Mouse (Mus musculus): Measurements from ENCODE around the gene Dsel. TPM values are rescaled to one million over a fixed set of nuclear protein-coding genes. Genes with fewer than 3 reads are reported as not detected.

Dsel gene
- polyA plus RNA-seq (2015; fragmentation: Nextera tagmentation; extraction: Ambion mirVana), result 11.2 and 14.6 TPM in 2 replicates

- WGBS, result 0% methylated on average over 33 of the region's 33 CpGs
- Histone ChIP-seq H3K4me2 (ENCODE audit: low read length) (peak within 1 kb of the TSS; percentile 79), H3K9ac (replicated peaks; ENCODE audit: low read depth, low read length) (peak within 1 kb of the TSS; percentile 79), H3K4me3 (replicated peaks; ENCODE audit: low read length) (peak within 1 kb of the TSS; percentile 58), H3K9me3 (ENCODE audit: control insufficient read depth, low read length) (no peaks in the 10 kb centered on the region), H3K36me3 (ENCODE audit: control insufficient read depth, insufficient read depth) (0 out of 2 replicates have a peak, but pooled peaks cover 3% of the 10 kb centered on the region), H3K27ac (ENCODE audit: low read length) (peak within 1 kb of the TSS; percentile 90), H3K4me1 (replicated peaks; ENCODE audit: control insufficient read depth, insufficient read depth, low read length) (peaks cover 10% of the 10 kb centered on the region), H3K27me3 (replicated peaks; ENCODE audit: control insufficient read depth, insufficient read depth, low read length) (no peaks in the 10 kb centered on the region)
- peak; percentile 98 for ATAC-seq
Observed at GRCm38 (mm10) chr1:111864779-111865165, at the start of gene Dsel. Gene Dsel, minus strand, starts transcription at chr1:111864918.

GRCm38 (mm10) chr1:111911424-111911823 is 46.7 kb upstream of the Dsel start:
- Histone ChIP-seq H3K9me3 (ENCODE audit: control insufficient read depth, low read length) (no peaks in the 10 kb centered on the region), H3K27me3 (replicated peaks; ENCODE audit: control insufficient read depth, insufficient read depth, low read length) (no peaks in the 10 kb centered on the region), H3K4me3 (replicated peaks; ENCODE audit: low read length) (no peak overlapping the region), H3K4me1 (replicated peaks; ENCODE audit: control insufficient read depth, insufficient read depth, low read length) (no peaks in the 10 kb centered on the region), H3K9ac (replicated peaks; ENCODE audit: low read depth, low read length) (no peak overlapping the region), H3K36me3 (ENCODE audit: control insufficient read depth, insufficient read depth) (no peaks in the 10 kb centered on the region), H3K27ac (ENCODE audit: low read length) (no peak overlapping the region), H3K4me2 (ENCODE audit: low read length) (no peak overlapping the region)
- ATAC-seq, result no peak
- WGBS, result 8% methylated on average over 1 of the region's 1 CpGs

DNA sequence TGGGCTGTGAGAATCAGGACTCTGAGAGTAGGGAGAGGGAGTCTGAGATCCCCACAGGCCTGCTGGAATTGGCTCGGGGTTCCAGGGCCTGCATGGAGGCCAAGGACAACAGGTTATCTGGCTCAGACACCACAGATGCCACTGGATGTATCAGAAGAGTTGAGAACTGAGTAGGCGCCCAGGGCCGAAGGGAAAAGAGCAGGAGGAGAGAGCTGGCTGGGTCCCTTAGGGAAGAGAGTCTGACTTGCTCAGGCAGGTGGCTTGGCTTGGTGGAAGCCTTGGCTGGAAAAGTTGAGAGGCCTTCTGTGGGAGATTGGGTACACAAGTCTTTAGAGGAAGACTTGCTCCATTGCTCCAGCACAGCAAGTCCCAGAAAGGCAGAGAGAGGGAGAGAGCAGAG is 18.6 kb upstream of the Dsel start:
- H3K27me3 ChIP-seq (replicated peaks; ENCODE audit: control insufficient read depth, insufficient read depth, low read length), result no peaks in the 10 kb centered on the region
- H3K4me3 ChIP-seq (replicated peaks; ENCODE audit: low read length), result no peak overlapping the region
- H3K4me1 ChIP-seq (replicated peaks; ENCODE audit: control insufficient read depth, insufficient read depth, low read length), result no peaks in the 10 kb centered on the region
- H3K9me3 ChIP-seq (ENCODE audit: control insufficient read depth, low read length), result no peaks in the 10 kb centered on the region
- 77% methylated on average over 3 of the region's 3 CpGs for WGBS
- ATAC-seq, result no peak
- H3K4me2 ChIP-seq (ENCODE audit: low read length), result no peak overlapping the region
- no peak overlapping the region for H3K9ac ChIP-seq (replicated peaks; ENCODE audit: low read depth, low read length)
- no peaks in the 10 kb centered on the region for H3K36me3 ChIP-seq (ENCODE audit: control insufficient read depth, insufficient read depth)
- no peak overlapping the region for H3K27ac ChIP-seq (ENCODE audit: low read length)

DNA sequence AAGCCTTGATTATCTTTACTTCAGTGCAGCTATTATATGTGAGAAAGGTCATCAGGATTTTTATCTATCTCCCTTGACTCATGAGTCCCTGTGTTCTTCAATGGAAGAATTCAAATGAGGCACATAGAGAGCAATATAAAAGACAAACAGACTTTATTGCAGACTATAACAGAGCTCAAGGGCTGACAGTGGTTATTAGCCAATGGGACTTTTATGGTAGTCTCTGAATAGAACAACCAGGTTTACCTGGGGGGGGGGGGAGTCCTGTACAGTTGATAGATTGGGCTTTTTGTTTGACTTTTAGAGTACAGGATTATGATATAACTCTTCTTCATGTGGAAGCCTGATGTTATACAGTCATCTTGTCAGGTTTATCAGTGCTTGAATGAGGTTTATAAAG is 11.1 kb upstream of the Dsel start:
- no peaks in the 10 kb centered on the region for H3K4me1 ChIP-seq (replicated peaks; ENCODE audit: control insufficient read depth, insufficient read depth, low read length)
- H3K27me3 ChIP-seq (replicated peaks; ENCODE audit: control insufficient read depth, insufficient read depth, low read length), result no peaks in the 10 kb centered on the region
- H3K36me3 ChIP-seq (ENCODE audit: control insufficient read depth, insufficient read depth), result no peaks in the 10 kb centered on the region
- no peak for ATAC-seq
- H3K4me2 ChIP-seq (ENCODE audit: low read length), result no peak overlapping the region
- H3K27ac ChIP-seq (ENCODE audit: low read length), result no peak overlapping the region
- H3K9me3 ChIP-seq (ENCODE audit: control insufficient read depth, low read length), result no peaks in the 10 kb centered on the region
- no peak overlapping the region for H3K4me3 ChIP-seq (replicated peaks; ENCODE audit: low read length)
- no peak overlapping the region for H3K9ac ChIP-seq (replicated peaks; ENCODE audit: low read depth, low read length)

GRCm38 (mm10) chr1:111873196-111873595 is 8.5 kb upstream of the Dsel start:
- no peaks in the 10 kb centered on the region for H3K9me3 ChIP-seq (ENCODE audit: control insufficient read depth, low read length)
- H3K4me1 ChIP-seq (replicated peaks; ENCODE audit: control insufficient read depth, insufficient read depth, low read length), result no peaks in the 10 kb centered on the region
- H3K36me3 ChIP-seq (ENCODE audit: control insufficient read depth, insufficient read depth), result no peaks in the 10 kb centered on the region
- no peak overlapping the region for H3K4me3 ChIP-seq (replicated peaks; ENCODE audit: low read length)
- no peak overlapping the region for H3K9ac ChIP-seq (replicated peaks; ENCODE audit: low read depth, low read length)
- no peak overlapping the region for H3K4me2 ChIP-seq (ENCODE audit: low read length)
- H3K27ac ChIP-seq (ENCODE audit: low read length), result no peak overlapping the region
- no peak for ATAC-seq
- no peaks in the 10 kb centered on the region for H3K27me3 ChIP-seq (replicated peaks; ENCODE audit: control insufficient read depth, insufficient read depth, low read length)

- no peaks in the 10 kb centered on the region for H3K9me3 ChIP-seq (ENCODE audit: control insufficient read depth, low read length)
- WGBS, result 41% methylated on average over 2 of the region's 2 CpGs
- H3K9ac ChIP-seq (replicated peaks; ENCODE audit: low read depth, low read length), result no peak overlapping the region
- H3K27ac ChIP-seq (ENCODE audit: low read length), result no peak overlapping the region
- ATAC-seq, result no peak
- H3K36me3 ChIP-seq (ENCODE audit: control insufficient read depth, insufficient read depth), result no peaks in the 10 kb centered on the region
- H3K4me3 ChIP-seq (replicated peaks; ENCODE audit: low read length), result peak overlapping the region; percentile 58
- H3K4me1 ChIP-seq (replicated peaks; ENCODE audit: control insufficient read depth, insufficient read depth, low read length), result peaks cover 10% of the 10 kb centered on the region
- H3K4me2 ChIP-seq (ENCODE audit: low read length), result peak overlapping the region; percentile 79
- H3K27me3 ChIP-seq (replicated peaks; ENCODE audit: control insufficient read depth, insufficient read depth, low read length), result no peaks in the 10 kb centered on the region
Observed at GRCm38 (mm10) chr1:111865467-111865866, 749 bp upstream of the Dsel start.

DNA sequence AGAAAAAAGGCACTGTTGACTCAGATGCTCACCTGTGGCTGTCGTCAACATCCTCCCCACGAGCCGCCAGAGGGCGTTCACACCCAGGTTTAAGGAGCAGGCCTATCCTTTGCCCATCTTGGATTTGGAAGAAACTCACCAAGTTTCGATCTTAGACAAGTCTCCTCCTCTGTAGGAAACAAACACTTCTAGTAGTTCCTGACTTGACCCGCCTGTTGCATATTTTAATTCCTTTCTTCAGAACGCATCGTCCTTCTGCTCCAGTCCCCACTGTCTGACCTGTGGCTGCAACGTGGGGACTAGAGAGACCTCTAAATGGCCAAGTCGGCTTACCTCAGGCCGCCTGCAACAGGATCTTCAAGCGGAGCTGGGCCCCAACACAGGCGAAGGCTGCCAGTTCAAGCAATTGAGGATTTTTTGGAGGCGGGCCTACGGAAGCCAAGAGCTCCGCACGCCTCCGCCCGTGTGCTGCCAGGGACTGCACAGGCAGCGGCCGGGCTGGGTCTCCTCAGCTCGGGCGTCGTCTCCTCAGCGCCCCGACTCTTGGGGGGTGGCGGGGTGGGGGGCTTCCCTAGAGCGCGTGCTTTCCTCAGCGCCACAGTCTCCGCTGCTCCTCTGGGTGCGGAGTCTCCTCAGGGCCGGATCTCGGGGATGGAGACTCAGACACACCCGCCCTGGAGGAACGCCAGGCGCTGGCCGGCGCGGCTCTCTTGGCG is 497 bp downstream of the Dsel start:
- peak overlapping the region; percentile 90 for H3K27ac ChIP-seq (ENCODE audit: low read length)
- peaks cover 10% of the 10 kb centered on the region for H3K4me1 ChIP-seq (replicated peaks; ENCODE audit: control insufficient read depth, insufficient read depth, low read length)
- no peaks in the 10 kb centered on the region for H3K27me3 ChIP-seq (replicated peaks; ENCODE audit: control insufficient read depth, insufficient read depth, low read length)
- under 1% methylated on average over 39 of the region's 41 CpGs for WGBS
- no peaks in the 10 kb centered on the region for H3K9me3 ChIP-seq (ENCODE audit: control insufficient read depth, low read length)
- H3K4me2 ChIP-seq (ENCODE audit: low read length), result peak overlapping the region; percentile 79
- peak overlapping the region; percentile 79 for H3K9ac ChIP-seq (replicated peaks; ENCODE audit: low read depth, low read length)
- 0 out of 2 replicates have a peak, but pooled peaks cover 3% of the 10 kb centered on the region for H3K36me3 ChIP-seq (ENCODE audit: control insufficient read depth, insufficient read depth)
- peak overlapping the region; percentile 58 for H3K4me3 ChIP-seq (replicated peaks; ENCODE audit: low read length)
- ATAC-seq, result peak; percentile 88

- no peak overlapping the region for H3K9ac ChIP-seq (replicated peaks; ENCODE audit: low read depth, low read length)
- no peaks in the 10 kb centered on the region for H3K27me3 ChIP-seq (replicated peaks; ENCODE audit: control insufficient read depth, insufficient read depth, low read length)
- H3K27ac ChIP-seq (ENCODE audit: low read length), result no peak overlapping the region
- H3K4me1 ChIP-seq (replicated peaks; ENCODE audit: control insufficient read depth, insufficient read depth, low read length), result peaks cover 5% of the 10 kb centered on the region
- H3K4me3 ChIP-seq (replicated peaks; ENCODE audit: low read length), result no peak overlapping the region
- WGBS, result 66% methylated on average over 1 of the region's 1 CpGs
- no peak overlapping the region for H3K4me2 ChIP-seq (ENCODE audit: low read length)
- ATAC-seq, result peak; percentile 59
- no peaks in the 10 kb centered on the region for H3K9me3 ChIP-seq (ENCODE audit: control insufficient read depth, low read length)
- 0 out of 2 replicates have a peak, but pooled peaks cover 3% of the 10 kb centered on the region for H3K36me3 ChIP-seq (ENCODE audit: control insufficient read depth, insufficient read depth)
Observed at GRCm38 (mm10) chr1:111857852-111858251, 6.9 kb downstream of the Dsel start.

GRCm38 (mm10) chr1:111852439-111852838 is 12.3 kb downstream of the Dsel start:
- no peak for ATAC-seq
- H3K4me3 ChIP-seq (replicated peaks; ENCODE audit: low read length), result no peak overlapping the region
- no peaks in the 10 kb centered on the region for H3K27me3 ChIP-seq (replicated peaks; ENCODE audit: control insufficient read depth, insufficient read depth, low read length)
- H3K9ac ChIP-seq (replicated peaks; ENCODE audit: low read depth, low read length), result no peak overlapping the region
- H3K27ac ChIP-seq (ENCODE audit: low read length), result no peak overlapping the region
- WGBS, result 91% methylated on average over 8 of the region's 8 CpGs
- no peaks in the 10 kb centered on the region for H3K4me1 ChIP-seq (replicated peaks; ENCODE audit: control insufficient read depth, insufficient read depth, low read length)
- H3K4me2 ChIP-seq (ENCODE audit: low read length), result no peak overlapping the region
- no peaks in the 10 kb centered on the region for H3K9me3 ChIP-seq (ENCODE audit: control insufficient read depth, low read length)
- H3K36me3 ChIP-seq (ENCODE audit: control insufficient read depth, insufficient read depth), result no peaks in the 10 kb centered on the region

Measured in forebrain, embryonic 16.5 days (tissue).